Mouse (Mus musculus) intestine, embryonic 16.5 days (tissue): ENCODE results near the gene Pik3r5. TPM values are rescaled to one million over a fixed set of nuclear protein-coding genes. Genes with fewer than 3 reads are reported as not detected.

Source experiments
- ATAC-seq: fragments of 200-750 bp; cut with Nextera tagmentation; 2 replicates; pipeline ENCODE4 v1.8.0; 2017; ENCODE audit warnings: moderate TSS enrichment, moderate library complexity
- H3K27ac ChIP-seq: fragments of 300-500 bp; sonication (generic); 2 replicates; pipeline ENCODE4 v1.5.1; 2014; ENCODE audit warnings: mild to moderate bottlenecking, low read length
- H3K27me3 ChIP-seq: fragments of 300-500 bp; sonication (generic); replicated peaks from 2 replicates; pipeline ENCODE4 v1.6.1; 2014; ENCODE audit warnings: low read length, control low read depth, mixed read lengths; ENCODE audit not compliant: control insufficient read depth, insufficient read depth
- H3K36me3 ChIP-seq: fragments of 300-500 bp; sonication (generic); 2 replicates; pipeline ENCODE4 v1.6.1; 2014; ENCODE audit warnings: low read length, control low read depth; ENCODE audit not compliant: control insufficient read depth, insufficient read depth
- H3K4me1 ChIP-seq: fragments of 300-500 bp; sonication (generic); 2 replicates; pipeline ENCODE4 v1.6.1; 2014; ENCODE audit warnings: low read length, control low read depth, mixed read lengths; ENCODE audit not compliant: control insufficient read depth, insufficient read depth
- H3K4me2 ChIP-seq: fragments of 300-500 bp; sonication (generic); 2 replicates; pipeline ENCODE4 v1.6.1; 2014; ENCODE audit warnings: low read depth, low read length, control low read depth
- H3K4me3 ChIP-seq: fragments of 300-500 bp; sonication (generic); 2 replicates; pipeline ENCODE4 v1.5.1; 2014; ENCODE audit warnings: mild to moderate bottlenecking, low read length
- H3K9ac ChIP-seq: fragments of 300-500 bp; sonication (generic); 2 replicates; pipeline ENCODE4 v1.6.1; 2014; ENCODE audit warnings: low read depth, low read length
- H3K9me3 ChIP-seq: fragments of 300-500 bp; sonication (generic); 2 replicates; pipeline ENCODE4 v1.6.1; 2016; ENCODE audit warnings: low read length, control low read depth; ENCODE audit not compliant: control insufficient read depth
- WGBS: fragments of 180-500 bp; shearing (Covaris S2); extraction: QIAGEN DNeasy Blood & Tissue Kit; methylation state at CpG from one replicate; pipeline ENCODE4 v1.1.7; 2014; 5-methylcytosine and 5-hydroxymethylcytosine counted together
- polyA plus RNA-seq: library from polyadenylated mRNA; unstranded; fragments of >200 nt; fragmentation: Nextera tagmentation; extraction: Ambion mirVana; gene quantifications from 2 replicates; pipeline ENCODE4 v1.2.1, GENCODE M21; 2015

Pik3r5 gene
- polyA plus RNA-seq, 1 experiment from 2014 or later: 0.54 TPM

DNA sequence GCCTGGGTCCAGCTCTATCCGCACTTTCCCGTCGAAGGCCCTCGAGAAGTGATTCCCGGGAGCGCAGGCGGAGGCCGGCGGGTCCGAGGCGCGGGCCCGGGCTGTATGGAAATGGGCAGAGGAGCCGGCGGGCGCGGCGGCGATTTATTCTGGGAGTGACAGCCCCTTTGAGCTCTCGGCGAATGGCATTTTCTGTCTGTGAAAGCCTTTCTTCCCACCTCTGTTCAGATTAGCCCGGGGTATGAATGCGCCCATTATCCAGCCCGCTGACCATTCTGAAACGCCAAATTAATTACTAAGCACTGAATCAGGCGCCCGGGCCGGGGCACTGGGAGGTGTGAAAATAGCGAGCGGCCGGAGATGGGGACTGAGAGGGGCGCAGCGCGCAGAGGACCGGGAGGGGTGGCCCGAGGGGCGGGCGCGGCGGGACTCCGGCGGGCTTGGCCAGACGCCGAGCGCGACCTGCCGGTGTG is 32.3 kb upstream of the Pik3r5 start:
- Histone ChIP-seq H3K36me3 (no peaks in the 10 kb centered on the region), H3K9me3 (no peaks in the 10 kb centered on the region), H3K27me3 (peaks cover 43% of the 10 kb centered on the region), H3K27ac (no peak overlapping the region), H3K4me2 (peak overlapping the region; percentile 99), H3K4me3 (peak overlapping the region; percentile 59), H3K4me1 (peaks cover 10% of the 10 kb centered on the region; the same call in 1 of the 2 replicates), H3K9ac (peak overlapping the region; percentile 64)
- ATAC-seq: no peak; the same call in 1 of the 2 replicates
- WGBS: under 1% methylated on average over 47 of the region's 47 CpGs

DNA sequence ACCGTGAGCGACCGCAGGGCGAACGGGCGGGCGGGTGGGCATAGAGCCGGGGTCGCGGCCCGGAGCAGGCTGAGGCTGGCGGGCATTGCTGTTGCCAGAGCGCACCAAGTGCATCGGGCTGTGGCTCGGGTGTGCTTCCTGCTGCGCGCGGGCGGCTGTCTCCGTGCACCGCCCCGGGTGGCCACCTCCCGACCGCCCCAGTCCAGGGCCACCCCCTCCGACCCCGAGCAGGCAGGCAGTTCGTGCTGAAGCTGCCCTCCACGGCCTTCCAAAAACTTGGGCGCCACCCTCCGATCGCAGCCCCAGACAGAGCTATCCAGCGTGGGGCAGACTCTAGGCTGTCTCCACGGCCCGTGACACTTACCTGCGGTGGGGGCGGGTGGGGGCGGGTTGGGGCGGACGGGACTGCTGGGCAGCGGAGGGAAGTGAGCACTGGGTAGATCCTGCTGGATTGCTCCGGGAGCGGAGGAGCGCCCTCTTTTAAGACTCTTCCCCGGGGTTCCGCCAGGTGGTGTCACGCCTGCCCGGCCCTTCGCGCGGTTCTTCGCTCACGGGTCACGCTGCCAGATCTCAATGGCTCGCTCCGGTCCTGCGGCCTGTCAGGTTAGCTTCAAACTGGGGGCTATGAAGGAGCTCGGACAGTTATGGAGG is 31.8 kb upstream of the Pik3r5 start:
- Histone ChIP-seq H3K27me3 (peaks cover 43% of the 10 kb centered on the region), H3K9me3 (no peaks in the 10 kb centered on the region), H3K4me2 (peak overlapping the region; percentile 99), H3K9ac (peak overlapping the region; percentile 64), H3K4me1 (peaks cover 10% of the 10 kb centered on the region; the same call in 1 of the 2 replicates), H3K4me3 (peak overlapping the region; percentile 59), H3K27ac (no peak overlapping the region), H3K36me3 (no peaks in the 10 kb centered on the region)
- peak; percentile 76 for ATAC-seq
- under 1% methylated on average over 47 of the region's 57 CpGs for WGBS

DNA sequence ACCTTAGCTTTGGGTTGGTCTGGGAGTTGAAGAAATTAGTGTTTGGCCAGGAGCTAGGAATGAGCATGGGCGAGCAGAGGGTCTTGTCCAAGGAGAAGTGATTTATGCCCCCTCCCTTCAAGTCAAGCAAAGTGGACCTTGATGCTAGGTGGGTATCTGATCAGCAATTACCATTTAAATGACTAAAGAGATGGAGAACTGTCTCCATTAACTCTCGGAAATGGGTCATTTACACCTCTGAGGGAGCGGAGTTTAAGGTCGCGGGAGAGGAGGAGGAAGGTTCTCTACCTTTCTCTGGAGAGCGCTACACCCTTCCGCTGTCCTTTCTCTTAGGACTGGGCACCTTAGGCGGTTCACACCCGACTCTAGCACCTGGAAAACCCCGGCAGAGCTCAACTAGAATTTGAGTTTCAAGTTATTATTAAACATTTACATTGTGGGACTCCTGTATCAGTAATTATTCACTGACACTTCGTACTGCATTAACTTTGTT is 31.1 kb upstream of the Pik3r5 start, which contains the start of gene Ntn1:
Gene Ntn1 (minus strand): TSS at position 97 of the 493 bp plus-strand sequence.
- Histone ChIP-seq H3K4me3 (peak within 1 kb of the TSS; percentile 59), H3K36me3 (no peaks in the 10 kb centered on the region), H3K9ac (peak within 1 kb of the TSS; percentile 64), H3K27ac (no peak within 1 kb of the TSS), H3K4me1 (peaks cover 10% of the 10 kb centered on the region; the same call in 1 of the 2 replicates), H3K4me2 (peak within 1 kb of the TSS; percentile 99), H3K9me3 (no peaks in the 10 kb centered on the region), H3K27me3 (peaks cover 43% of the 10 kb centered on the region)
- 15% methylated on average over 11 of the region's 11 CpGs for WGBS
- ATAC-seq: no peak

DNA sequence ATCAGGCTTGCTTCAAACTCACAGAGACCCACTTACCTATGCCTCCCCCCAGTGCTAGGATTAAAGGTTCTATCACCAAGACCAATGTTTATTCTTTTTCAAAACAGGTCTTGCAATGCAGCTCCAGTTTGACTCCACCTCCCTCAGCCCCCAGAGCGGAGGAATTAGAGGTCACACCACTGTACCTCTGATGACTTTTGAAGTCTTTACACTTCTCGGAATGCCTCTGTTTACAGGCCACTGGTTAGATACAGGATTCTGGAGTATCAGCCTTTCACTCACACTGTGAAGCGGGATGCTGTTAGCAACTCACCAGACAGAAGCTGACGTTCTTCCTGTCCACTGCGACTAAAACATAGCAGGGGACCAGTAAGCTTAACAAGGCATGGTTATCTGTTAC is 30.5 kb upstream of the Pik3r5 start:
- WGBS: 34% methylated on average over 5 of the region's 5 CpGs
- Histone ChIP-seq H3K9ac (no peak overlapping the region), H3K27ac (no peak overlapping the region), H3K4me1 (peaks cover 10% of the 10 kb centered on the region; the same call in 1 of the 2 replicates), H3K27me3 (peaks cover 43% of the 10 kb centered on the region), H3K4me2 (no peak overlapping the region), H3K4me3 (no peak overlapping the region), H3K9me3 (no peaks in the 10 kb centered on the region), H3K36me3 (no peaks in the 10 kb centered on the region)
- ATAC-seq: no peak

DNA sequence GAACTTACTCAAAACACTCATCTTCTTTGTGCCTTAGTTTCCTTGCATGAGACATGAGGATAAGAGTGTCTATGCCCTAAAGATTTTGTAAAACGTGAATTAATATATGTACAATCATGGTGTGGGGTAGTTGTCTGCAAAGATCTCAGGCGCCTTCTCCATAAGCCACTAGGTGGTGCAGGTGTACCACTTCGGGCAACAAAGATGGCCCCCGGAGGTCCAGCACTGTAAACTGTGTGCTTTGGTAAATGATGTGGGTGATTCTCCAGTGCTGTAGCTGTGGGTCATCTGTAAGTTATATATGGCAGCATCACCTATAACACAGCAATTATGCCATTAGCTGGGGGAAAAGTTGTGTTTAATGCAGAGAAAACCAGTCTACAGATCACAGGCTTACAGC is 27.7 kb upstream of the Pik3r5 start:
- 59% methylated on average over 4 of the region's 4 CpGs for WGBS
- Histone ChIP-seq H3K27me3 (peaks cover 22% of the 10 kb centered on the region), H3K4me2 (no peak overlapping the region), H3K9ac (no peak overlapping the region), H3K27ac (no peak overlapping the region), H3K4me1 (peaks cover 10% of the 10 kb centered on the region; the same call in 1 of the 2 replicates), H3K36me3 (no peaks in the 10 kb centered on the region), H3K4me3 (no peak overlapping the region), H3K9me3 (no peaks in the 10 kb centered on the region)
- ATAC-seq: no peak

DNA sequence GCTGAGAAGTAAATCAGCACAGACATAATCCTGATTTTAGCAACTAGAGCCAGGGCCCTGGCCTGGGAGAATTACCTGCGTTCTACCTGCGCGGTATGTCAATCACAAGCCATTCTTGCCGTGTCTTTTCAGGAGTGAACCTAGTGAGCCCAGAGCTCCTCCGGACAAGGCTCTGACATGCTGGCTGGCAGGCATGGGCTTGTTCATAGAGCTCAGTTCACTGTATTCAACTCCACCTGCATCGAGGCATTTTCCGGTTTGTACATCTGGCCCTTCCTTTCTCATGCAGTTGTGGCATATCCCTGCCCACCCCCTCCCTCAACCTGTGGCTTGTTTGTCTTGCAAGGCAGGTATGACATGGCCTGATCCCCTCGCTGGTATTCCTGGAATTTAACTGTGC is 26.3 kb upstream of the Pik3r5 start:
- no peak overlapping the region for H3K27ac ChIP-seq
- no peak for ATAC-seq
- no peak overlapping the region for H3K4me2 ChIP-seq
- no peak overlapping the region for H3K4me3 ChIP-seq
- H3K36me3 ChIP-seq: no peaks in the 10 kb centered on the region
- WGBS: 86% methylated on average over 8 of the region's 8 CpGs
- H3K4me1 ChIP-seq: 0 out of 2 replicates have a peak, but pooled peaks cover 2% of the 10 kb centered on the region
- H3K9ac ChIP-seq: no peak overlapping the region
- H3K27me3 ChIP-seq: peaks cover 11% of the 10 kb centered on the region; the same call in 1 of the 2 replicates
- no peaks in the 10 kb centered on the region for H3K9me3 ChIP-seq

DNA sequence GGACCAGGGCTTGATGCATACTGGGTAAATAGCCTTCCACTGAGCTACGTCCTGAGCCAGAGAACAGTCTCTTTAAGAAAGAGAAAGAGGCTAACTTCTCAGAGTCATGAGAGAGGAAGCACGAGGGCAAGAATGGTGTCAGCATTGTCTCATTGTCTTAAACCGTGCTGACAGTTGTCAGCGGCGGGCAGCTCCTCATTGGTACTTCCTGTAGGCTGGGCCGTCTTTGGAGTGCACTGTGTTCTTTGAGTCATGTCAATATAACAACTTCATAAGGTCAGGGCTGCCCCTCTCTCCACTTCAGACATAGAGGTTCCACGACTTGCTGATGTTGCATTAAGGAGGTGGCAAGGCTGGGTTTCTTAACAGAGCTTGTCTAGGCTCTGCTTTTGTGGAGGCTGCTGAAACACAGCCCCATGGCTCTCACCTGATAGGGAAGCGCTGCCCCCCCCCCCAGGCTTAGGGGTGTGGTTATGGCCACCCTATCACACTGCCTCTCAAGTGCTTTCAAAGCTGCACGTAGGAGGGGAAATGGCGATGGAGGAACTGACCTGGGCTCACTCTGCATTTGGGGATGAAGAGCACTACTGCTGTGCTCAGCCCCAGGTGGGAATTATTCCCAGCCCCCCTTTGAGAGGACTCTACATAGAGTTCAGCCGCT is 24.5 kb upstream of the Pik3r5 start:
- ATAC-seq: no peak
- WGBS: 64% methylated on average over 11 of the region's 11 CpGs
- Histone ChIP-seq H3K4me3 (no peak overlapping the region), H3K9ac (no peak overlapping the region), H3K27ac (no peak overlapping the region), H3K4me1 (no peaks in the 10 kb centered on the region), H3K36me3 (no peaks in the 10 kb centered on the region), H3K27me3 (no peaks in the 10 kb centered on the region), H3K4me2 (no peak overlapping the region), H3K9me3 (no peaks in the 10 kb centered on the region)

DNA sequence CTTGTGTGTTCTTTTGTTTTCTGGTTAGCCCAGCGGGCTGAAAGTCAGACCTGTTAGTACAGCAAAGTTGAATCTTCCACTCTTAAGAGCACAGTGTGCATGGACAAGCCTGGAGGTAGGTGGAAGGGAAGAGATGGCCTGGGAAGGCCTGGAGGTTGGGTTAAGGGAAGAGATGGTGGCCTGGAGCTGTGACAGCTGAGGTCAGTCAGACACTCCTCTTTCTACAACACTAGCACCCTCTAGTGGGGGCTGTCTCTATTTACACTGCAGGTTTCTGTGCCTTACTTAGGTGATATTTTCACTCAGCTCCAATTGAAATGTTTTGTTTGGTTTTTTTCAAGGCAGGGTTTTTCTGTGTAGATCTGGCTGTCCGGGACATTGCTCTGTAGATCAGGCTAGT is 23.8 kb upstream of the Pik3r5 start:
- WGBS: 41% methylated on average over 2 of the region's 2 CpGs
- no peaks in the 10 kb centered on the region for H3K27me3 ChIP-seq
- H3K4me3 ChIP-seq: no peak overlapping the region
- no peak overlapping the region for H3K4me2 ChIP-seq
- H3K4me1 ChIP-seq: no peaks in the 10 kb centered on the region
- no peak overlapping the region for H3K9ac ChIP-seq
- H3K27ac ChIP-seq: no peak overlapping the region
- H3K9me3 ChIP-seq: no peaks in the 10 kb centered on the region
- ATAC-seq: no peak; the same call in 1 of the 2 replicates
- no peaks in the 10 kb centered on the region for H3K36me3 ChIP-seq

DNA sequence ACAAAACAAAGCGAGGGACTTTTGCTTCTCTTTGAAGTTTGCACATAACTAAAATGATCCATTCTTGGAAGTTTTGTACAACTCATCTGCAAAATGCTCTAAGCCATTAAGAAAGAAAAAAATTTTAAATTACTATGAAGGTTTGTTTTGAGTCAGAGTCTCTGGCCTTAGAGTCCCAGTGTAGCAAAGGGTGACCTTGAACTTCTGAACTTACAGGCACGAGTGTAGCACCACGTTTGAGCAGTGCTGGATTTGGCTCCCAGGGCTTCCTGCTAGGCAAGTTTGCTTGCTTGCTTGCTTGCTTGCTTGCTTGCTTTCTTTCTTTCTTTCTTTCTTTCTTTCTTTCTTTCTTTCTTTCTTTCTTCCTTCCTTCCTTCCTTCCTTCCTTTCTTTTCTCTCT is 14.9 kb upstream of the Pik3r5 start:
- no peaks in the 10 kb centered on the region for H3K36me3 ChIP-seq
- no peak for ATAC-seq
- 50% methylated on average over 3 of the region's 3 CpGs for WGBS

More for the DNA sequence above, 14.9 kb upstream of the Pik3r5 start:
- H3K27ac ChIP-seq: no peak overlapping the region
- no peaks in the 10 kb centered on the region for H3K27me3 ChIP-seq
- H3K9me3 ChIP-seq: no peaks in the 10 kb centered on the region
- H3K4me1 ChIP-seq: no peaks in the 10 kb centered on the region
- no peak overlapping the region for H3K4me2 ChIP-seq
- H3K4me3 ChIP-seq: no peak overlapping the region
- H3K9ac ChIP-seq: no peak overlapping the region
